Mouse (Mus musculus) liver, embryonic 14.5 days (tissue): Measurements from ENCODE around the gene Yap1.

Experiments used
- CTCF ChIP-seq: IDR thresholded peaks from 2 replicates; pipeline ENCODE4 v1.5.1; 2016; ENCODE audit warnings: antibody characterized with exemption, low read depth, control low read depth
- EP300 ChIP-seq: IDR thresholded peaks from 2 replicates; pipeline ENCODE4 v1.6.1; 2016; ENCODE audit warnings: antibody characterized with exemption, low read depth

- no peak for TF ChIP-seq CTCF
- no peak for TF ChIP-seq EP300
Observed at GRCm38 (mm10) chr9:7959301-7959700, 45.1 kb downstream of the Yap1 start.
